Mouse (Mus musculus): ENCODE data around the gene D630036H23Rik. TPM values are rescaled to one million over a fixed set of nuclear protein-coding genes. Genes with fewer than 3 reads are reported as not detected.
A peak's percentile ranks its signal among the peaks of the same experiment; 100 is the strongest.
"Not testable (repeated sequence)": the region's sequence is repeated elsewhere in the genome, so short reads cannot be mapped to it uniquely, and the experiment has no call there.

Gene D630036H23Rik
- total RNA-seq (2021): 1 to 10 TPM; 2.2 to 2.5 TPM
- long read RNA-seq, experiment 1, partial matches to known transcripts: 0 of 3 reads
- long read RNA-seq, experiment 1, other reads (novel, unspliced or antisense): 0 of 3 reads
- long read RNA-seq, experiment 2, partial matches to known transcripts: 0 of 3 reads
- long read RNA-seq, experiment 2, other reads (novel, unspliced or antisense): 0 of 3 reads

GRCm38 (mm10) chr12:36381441-36382340 is at the start of gene D630036H23Rik, which contains the start of gene Ispd:
Gene D630036H23Rik, minus strand, starts transcription at chr12:36382181.
Gene Ispd, plus strand, starts transcription at chr12:36381450.
- H3K4me3 ChIP-seq: peak within 1 kb of the TSS; percentile 79
- no peak for TF ChIP-seq CTCF (conservative IDR thresholded peaks at IDR 0.05)

GRCm38 (mm10) chr12:36426163-36427045 is 44.4 kb upstream of the D630036H23Rik start:
- no peak for DNase-seq (ENCODE audit: low spot score in 2 of 2)
- no peak overlapping the region for H3K27ac ChIP-seq
- no peak for TF ChIP-seq CTCF (conservative IDR thresholded peaks at IDR 0.05)
- H3K4me3 ChIP-seq: no peak overlapping the region

More at GRCm38 (mm10) chr12:36381441-36382340, at the start of gene D630036H23Rik, which contains the start of gene Ispd:
- H3K27ac ChIP-seq: peak within 1 kb of the TSS; percentile 99
- peak; percentile 73 to 84 for DNase-seq (ENCODE audit: low spot score in 2 of 2)

GRCm38 (mm10) chr12:36425258-36425657 is 43.3 kb upstream of the D630036H23Rik start:
- DNase-seq (ENCODE audit: low spot score in 2 of 2): no peak
- Histone ChIP-seq H3K4me3 (no peak overlapping the region), H3K27ac (no peak overlapping the region)
- TF ChIP-seq CTCF (conservative IDR thresholded peaks at IDR 0.05): no peak

GRCm38 (mm10) chr12:36423677-36424076 is 41.7 kb upstream of the D630036H23Rik start:
- no peak for DNase-seq (ENCODE audit: low spot score in 2 of 2)
- H3K27ac ChIP-seq: no peak overlapping the region
- no peak for TF ChIP-seq CTCF (conservative IDR thresholded peaks at IDR 0.05)
- no peak overlapping the region for H3K4me3 ChIP-seq

GRCm38 (mm10) chr12:36395115-36395514 is 13.1 kb upstream of the D630036H23Rik start:
- no peak overlapping the region for H3K27ac ChIP-seq
- no peak overlapping the region for H3K4me3 ChIP-seq
- DNase-seq (ENCODE audit: low spot score in 2 of 2): peak; percentile 15 to 55
- TF ChIP-seq CTCF (conservative IDR thresholded peaks at IDR 0.05): no peak

GRCm38 (mm10) chr12:36386991-36387390 is 5.0 kb upstream of the D630036H23Rik start:
- H3K4me3 ChIP-seq: no peak overlapping the region
- no peak for DNase-seq (ENCODE audit: low spot score in 2 of 2)
- no peak for TF ChIP-seq CTCF (conservative IDR thresholded peaks at IDR 0.05)
- H3K27ac ChIP-seq: no peak overlapping the region

GRCm38 (mm10) chr12:36385386-36385785 is 3.4 kb upstream of the D630036H23Rik start:
- DNase-seq (ENCODE audit: low spot score in 2 of 2): no peak
- Histone ChIP-seq H3K27ac (no peak overlapping the region), H3K4me3 (no peak overlapping the region)
- TF ChIP-seq CTCF (conservative IDR thresholded peaks at IDR 0.05): no peak

- TF ChIP-seq CTCF (conservative IDR thresholded peaks at IDR 0.05): no peak; the same call in 1 of the 2 replicates
- peak overlapping the region; percentile 79; the same call in 1 of the 2 replicates for H3K4me3 ChIP-seq
Measured at GRCm38 (mm10) chr12:36380806-36381205, 1.2 kb downstream of the D630036H23Rik start.

GRCm38 (mm10) chr12:36380254-36380653 is 1.7 kb downstream of the D630036H23Rik start:
- H3K27ac ChIP-seq: no peak overlapping the region
- no peak for DNase-seq (ENCODE audit: low spot score in 2 of 2)
- H3K4me3 ChIP-seq: no peak overlapping the region
- TF ChIP-seq CTCF (conservative IDR thresholded peaks at IDR 0.05): no peak

More at GRCm38 (mm10) chr12:36380806-36381205, 1.2 kb downstream of the D630036H23Rik start:
- H3K27ac ChIP-seq: peak overlapping the region; percentile 99
- DNase-seq (ENCODE audit: low spot score in 2 of 2): no peak

GRCm38 (mm10) chr12:36376391-36376790 is 5.6 kb downstream of the D630036H23Rik start:
- peak in 1 of 2 experiments; percentile 14 for DNase-seq (ENCODE audit: low spot score in 2 of 2)

GRCm38 (mm10) chr12:36373237-36373998 is 8.6 kb downstream of the D630036H23Rik start:
- no peak overlapping the region for H3K4me3 ChIP-seq
- no peak for DNase-seq (ENCODE audit: low spot score in 2 of 2)
- H3K27ac ChIP-seq: no peak overlapping the region
- TF ChIP-seq CTCF (conservative IDR thresholded peaks at IDR 0.05): peak; percentile 62

More at GRCm38 (mm10) chr12:36376391-36376790, 5.6 kb downstream of the D630036H23Rik start:
- H3K27ac ChIP-seq, H3K4me3 ChIP-seq: not testable (repeated sequence)

- Histone ChIP-seq H3K4me3 (no peak overlapping the region), H3K27ac (no peak overlapping the region)
- no peak for DNase-seq (ENCODE audit: low spot score in 2 of 2)
- no peak for TF ChIP-seq CTCF (conservative IDR thresholded peaks at IDR 0.05)
Measured at GRCm38 (mm10) chr12:36364013-36364412, 18.0 kb downstream of the D630036H23Rik start.

Data from layer of hippocampus, adult 2 months (tissue).